Mouse (Mus musculus) embryonic fibroblast, embryonic 13.5 days (primary cell): ENCODE data around the gene Vps29. TPM values are rescaled to one million over a fixed set of nuclear protein-coding genes. Genes with fewer than 3 reads are reported as not detected.

Experiments
- H3K27ac ChIP-seq: 2 replicates; pipeline ENCODE4 v1.5.1; 2012; ENCODE audit warnings: low read length, control low read depth, inconsistent platforms; ENCODE audit not compliant: insufficient read depth
- H3K4me1 ChIP-seq: 2 replicates; pipeline ENCODE4 v1.6.1; 2011; ENCODE audit warnings: low read length; ENCODE audit not compliant: control insufficient read depth, insufficient read depth
- H3K4me3 ChIP-seq: 2 replicates; pipeline ENCODE4 v1.5.1; 2011; ENCODE audit warnings: mild to moderate bottlenecking, control low read depth, low read length; ENCODE audit not compliant: insufficient read depth
- CTCF ChIP-seq: IDR thresholded peaks from 2 replicates; pipeline ENCODE4 v1.5.1; 2011; ENCODE audit warnings: mild to moderate bottlenecking, control low read depth, low read length, moderate library complexity, borderline replicate concordance; ENCODE audit not compliant: insufficient read depth
- POLR2A ChIP-seq: IDR thresholded peaks from 2 replicates; pipeline ENCODE4 v1.6.1; 2011; ENCODE audit warnings: low read depth, mild to moderate bottlenecking, control low read depth, low read length, moderate library complexity
- polyA plus RNA-seq: library from polyadenylated mRNA; stranded (reverse); fragments of >200 nt; gene quantifications from 2 replicates; pipeline ENCODE4 v1.2.4, GENCODE M21; 2011; ENCODE audit warnings: low read depth; ENCODE audit not compliant: missing spikeins, insufficient read length

Gene Vps29
- polyA plus RNA-seq, 1 experiment = 138 TPM

DNA sequence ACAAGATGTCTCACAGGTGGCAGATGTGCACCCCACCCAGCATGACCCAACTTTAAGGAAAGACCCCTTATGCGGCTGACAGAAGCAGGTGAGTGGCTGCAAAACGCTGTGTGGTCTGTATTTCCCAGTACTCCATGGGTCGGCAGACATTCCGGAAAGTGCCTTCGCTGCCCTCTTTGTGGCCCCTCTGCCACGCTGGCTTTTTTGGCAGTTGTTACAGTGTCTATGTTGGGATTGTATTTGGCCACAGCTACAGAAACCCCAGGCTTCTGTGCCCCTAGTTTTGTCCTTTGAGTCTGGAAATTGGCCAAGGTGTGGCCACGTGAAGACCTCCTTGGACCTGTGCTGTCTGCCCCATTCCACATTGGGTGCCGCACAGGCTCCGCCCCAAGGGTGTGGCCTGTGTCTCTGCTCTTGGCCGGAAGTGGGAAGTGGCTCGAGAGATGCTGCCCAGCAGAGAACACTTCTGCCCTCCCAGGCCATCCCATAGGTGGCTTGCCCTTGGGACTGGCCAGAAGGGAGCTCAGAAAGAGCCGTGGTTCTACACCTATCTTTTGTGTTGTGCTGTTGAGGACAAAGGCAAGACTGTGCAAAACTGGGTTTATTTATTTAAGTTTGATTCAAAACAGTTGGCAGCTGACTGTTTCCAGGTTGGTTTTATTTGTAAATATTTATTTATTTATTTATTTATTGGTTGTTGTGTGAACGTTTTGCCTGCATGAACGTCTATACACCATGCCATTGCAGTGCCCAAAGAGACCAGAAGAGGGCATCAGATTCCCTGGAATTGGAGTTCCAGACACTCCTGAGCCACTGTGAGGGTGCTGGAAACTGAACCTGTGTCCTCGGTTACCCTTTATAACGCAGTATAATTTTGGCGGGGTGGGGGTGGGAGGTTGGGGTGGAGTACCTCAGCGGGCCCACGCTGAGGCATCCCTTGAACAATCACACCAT, 55.8 kb downstream of the Vps29 start:
- TF ChIP-seq CTCF (no peak), POLR2A (no peak)

DNA sequence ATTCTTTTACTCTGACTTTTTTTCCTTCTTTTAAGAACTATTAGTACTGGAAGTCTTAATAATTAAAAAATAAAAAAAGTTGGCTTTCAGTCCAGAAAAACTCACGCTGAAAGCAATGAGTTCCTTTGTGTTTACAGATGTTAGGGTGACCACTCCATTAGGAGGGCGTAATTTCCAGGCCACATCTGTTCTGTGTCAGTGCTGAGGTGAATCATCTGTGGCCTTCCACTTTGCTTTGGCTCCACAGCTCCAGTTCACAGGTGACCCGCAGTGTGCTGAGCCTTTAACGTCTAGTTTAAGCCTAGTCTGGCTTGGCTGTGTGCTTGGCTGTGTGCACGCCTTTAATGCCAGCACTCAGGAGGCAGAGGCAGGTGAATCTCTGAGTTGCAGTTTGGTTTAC, 57.7 kb downstream of the Vps29 start:
- Histone ChIP-seq H3K27ac (no peak overlapping the region), H3K4me1 (no peaks in the 10 kb centered on the region), H3K4me3 (no peak overlapping the region)
- TF ChIP-seq CTCF = no peak
- TF ChIP-seq POLR2A = no peak

More for the DNA sequence above, 55.8 kb downstream of the Vps29 start:
- Histone ChIP-seq H3K4me1 (no peaks in the 10 kb centered on the region), H3K27ac (no peak overlapping the region), H3K4me3 (no peak overlapping the region)

DNA sequence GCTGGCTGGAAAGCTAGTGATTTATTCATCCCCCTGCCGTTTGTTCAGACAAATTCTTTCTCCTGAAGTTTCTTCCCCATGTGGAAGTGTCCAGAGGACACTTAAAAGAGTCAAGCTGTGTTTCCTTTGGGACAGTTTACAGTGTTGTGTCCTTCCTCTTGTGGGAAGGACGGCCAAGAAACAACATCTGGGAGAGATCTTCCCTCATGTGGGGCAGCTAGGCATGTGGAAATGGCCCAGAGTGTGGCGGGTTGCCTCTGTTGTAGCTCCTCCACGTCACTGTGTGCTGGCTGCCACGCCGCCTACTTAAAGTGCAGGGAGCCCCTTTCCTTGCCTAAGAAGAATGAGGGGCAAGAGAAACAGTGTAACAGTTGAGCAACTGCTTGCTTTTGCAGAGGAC, 58.7 kb downstream of the Vps29 start:
- no peak overlapping the region for H3K27ac ChIP-seq
- TF ChIP-seq POLR2A (no peak), CTCF (no peak)
- H3K4me1 ChIP-seq = no peaks in the 10 kb centered on the region
- no peak overlapping the region for H3K4me3 ChIP-seq

DNA sequence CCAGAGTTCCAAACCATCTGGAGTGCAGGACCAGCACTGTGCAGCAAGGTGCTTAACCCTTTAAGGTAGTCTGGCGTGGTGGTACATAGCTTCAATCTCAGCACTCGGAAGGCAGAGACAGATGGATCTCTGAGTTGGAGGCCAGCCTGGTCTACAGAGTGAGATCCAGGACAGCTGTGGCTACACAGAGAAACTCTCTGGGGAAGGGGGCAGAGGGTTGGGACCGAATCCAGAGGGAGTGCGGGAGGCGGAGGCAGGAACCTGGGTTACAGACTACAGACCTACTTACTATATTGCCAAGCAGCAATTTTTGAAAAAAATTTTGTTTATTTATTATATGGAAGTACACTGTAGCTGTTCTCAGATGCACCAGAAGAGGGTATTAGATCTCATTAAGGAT, 60.2 kb downstream of the Vps29 start:
- no peak overlapping the region for H3K27ac ChIP-seq
- H3K4me1 ChIP-seq = no peaks in the 10 kb centered on the region
- no peak overlapping the region for H3K4me3 ChIP-seq
- no peak for TF ChIP-seq POLR2A
- no peak for TF ChIP-seq CTCF

Other genes starting within 250 kb of the Vps29 start
- gene Ccdc63, start 213.5 kb upstream of the Vps29 start, polyA plus RNA-seq = not detected in 2 replicates
- gene Ppp1cc, start 196.1 kb upstream of the Vps29 start, polyA plus RNA-seq = 231 and 241 TPM in 2 replicates
- 1.2 and 3.1 TPM in 2 replicates for gene Hvcn1, start 147.6 kb upstream of the Vps29 start, polyA plus RNA-seq
- 12.2 and 13.4 TPM in 2 replicates for gene Tctn1, start 89.9 kb upstream of the Vps29 start, polyA plus RNA-seq
- gene Pptc7, start 70.0 kb upstream of the Vps29 start, polyA plus RNA-seq = 15.6 and 15.9 TPM in 2 replicates
- 4.0 and 4.4 TPM in 2 replicates for gene Rad9b, start 136 bp upstream of the Vps29 start, polyA plus RNA-seq
- 16.7 and 19.1 TPM in 2 replicates for gene Gpn3, start 17.5 kb downstream of the Vps29 start, polyA plus RNA-seq
- gene Fam216a, start 18.0 kb downstream of the Vps29 start, polyA plus RNA-seq = 50.6 and 57.2 TPM in 2 replicates
- 275 and 314 TPM in 2 replicates for gene Arpc3, start 37.5 kb downstream of the Vps29 start, polyA plus RNA-seq
- gene Anapc7, start 67.3 kb downstream of the Vps29 start, polyA plus RNA-seq = 31.9 and 35.5 TPM in 2 replicates
- gene Atp2a2, start 147.9 kb downstream of the Vps29 start, polyA plus RNA-seq = 176 and 187 TPM in 2 replicates